Mouse (Mus musculus): ENCODE measurements around the gene Epha6. TPM values are rescaled to one million over a fixed set of nuclear protein-coding genes. Genes with fewer than 3 reads are reported as not detected.
A peak's percentile ranks its signal among the peaks of the same experiment; 100 is the strongest.

Epha6 gene
- polyA plus RNA-seq, 1 experiment from 2014 or later, result 11.3 TPM

DNA sequence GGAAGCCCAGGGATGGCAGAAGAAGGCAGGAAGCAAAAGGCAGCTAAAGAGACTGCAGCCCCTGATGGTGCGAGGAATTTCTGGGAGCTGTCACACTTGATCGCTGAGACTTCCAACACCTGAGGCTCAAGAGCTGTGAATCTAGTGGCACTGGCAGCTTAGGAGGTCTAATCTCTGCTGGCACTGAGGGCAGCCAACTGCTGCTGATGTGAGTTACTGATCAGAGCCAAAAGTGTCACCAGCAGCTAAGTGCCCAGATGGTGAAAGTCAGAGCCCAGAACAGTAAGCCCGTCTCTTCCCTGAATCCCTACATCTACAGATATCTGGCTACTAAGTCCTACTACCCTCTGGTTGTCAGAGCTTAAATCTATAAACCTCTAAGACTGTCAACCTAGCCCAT, 518.4 kb downstream of the Epha6 start:
- no peak overlapping the region for H3K4me3 ChIP-seq
- no peak for ATAC-seq (ENCODE audit: low FRiP score, low read depth)
- H3K36me3 ChIP-seq, result no peaks in the 10 kb centered on the region
- WGBS, result 79% methylated on average over 3 of the region's 3 CpGs
- H3K4me1 ChIP-seq (replicated peaks), result no peaks in the 10 kb centered on the region
- no peaks in the 10 kb centered on the region for H3K9me3 ChIP-seq
- H3K27ac ChIP-seq (replicated peaks), result no peak overlapping the region
- H3K27me3 ChIP-seq, result no peaks in the 10 kb centered on the region
- no peak overlapping the region for H3K4me2 ChIP-seq
- H3K9ac ChIP-seq, result no peak overlapping the region

DNA sequence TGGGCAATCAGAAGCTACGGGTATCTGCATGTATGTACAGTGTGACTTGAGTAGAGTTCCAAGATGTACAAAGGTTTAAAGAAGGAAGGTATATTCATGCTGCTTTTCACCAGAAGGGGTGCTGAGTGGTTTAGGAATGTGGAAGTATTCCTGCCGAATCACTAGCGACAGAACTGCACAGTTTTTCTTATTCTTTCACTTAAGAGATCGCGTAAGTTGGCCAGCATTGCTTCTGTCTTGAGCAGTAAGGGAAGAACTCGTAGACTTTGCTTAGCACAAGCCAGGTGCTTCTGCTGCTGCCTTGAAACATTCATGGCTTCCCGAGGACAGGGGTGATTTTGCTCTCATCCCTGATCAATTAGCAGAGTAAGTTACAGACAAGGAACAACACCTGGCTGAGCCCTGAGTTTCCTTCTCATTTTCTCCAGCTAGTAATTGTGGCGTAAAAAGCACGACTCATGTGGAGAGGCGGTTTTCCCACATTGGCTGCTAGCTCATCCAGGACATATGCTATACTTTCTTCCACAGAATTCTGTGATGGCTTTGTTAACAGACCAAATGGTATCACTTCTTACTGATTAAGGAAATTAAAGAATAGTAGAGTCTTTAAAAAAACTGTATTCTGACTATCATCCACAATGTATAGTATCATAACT, 534.7 kb downstream of the Epha6 start:
- H3K9me3 ChIP-seq, result no peaks in the 10 kb centered on the region
- no peak overlapping the region for H3K27ac ChIP-seq (replicated peaks)
- no peaks in the 10 kb centered on the region for H3K4me1 ChIP-seq (replicated peaks)
- no peak overlapping the region for H3K9ac ChIP-seq
- H3K27me3 ChIP-seq, result no peaks in the 10 kb centered on the region
- H3K4me2 ChIP-seq, result no peak overlapping the region
- ATAC-seq (ENCODE audit: low FRiP score, low read depth), result no peak
- WGBS, result 81% methylated on average over 10 of the region's 10 CpGs
- H3K4me3 ChIP-seq, result no peak overlapping the region
- H3K36me3 ChIP-seq, result no peaks in the 10 kb centered on the region

GRCm38 (mm10) chr16:60043809-60044208, 561.5 kb downstream of the Epha6 start:
- WGBS, result 82% methylated on average over 1 of the region's 1 CpGs
- H3K4me1 ChIP-seq (replicated peaks), result no peaks in the 10 kb centered on the region
- ATAC-seq (ENCODE audit: low FRiP score, low read depth), result no peak
- H3K27ac ChIP-seq (replicated peaks), result no peak overlapping the region
- H3K4me3 ChIP-seq, result no peak overlapping the region
- no peak overlapping the region for H3K4me2 ChIP-seq
- H3K27me3 ChIP-seq, result no peaks in the 10 kb centered on the region
- no peaks in the 10 kb centered on the region for H3K9me3 ChIP-seq
- H3K9ac ChIP-seq, result no peak overlapping the region
- no peaks in the 10 kb centered on the region for H3K36me3 ChIP-seq

GRCm38 (mm10) chr16:60028381-60028780, 577.0 kb downstream of the Epha6 start:
- WGBS, result 67% methylated on average over 1 of the region's 1 CpGs
- H3K9me3 ChIP-seq, result no peaks in the 10 kb centered on the region
- H3K27me3 ChIP-seq, result no peaks in the 10 kb centered on the region

GRCm38 (mm10) chr16:60006857-60007568, 598.3 kb downstream of the Epha6 start:
- H3K27me3 ChIP-seq, result no peaks in the 10 kb centered on the region
- 73% methylated on average over 2 of the region's 2 CpGs for WGBS
- H3K27ac ChIP-seq (replicated peaks), result no peak overlapping the region
- H3K4me2 ChIP-seq, result no peak overlapping the region
- H3K36me3 ChIP-seq, result no peaks in the 10 kb centered on the region
- ATAC-seq (ENCODE audit: low FRiP score, low read depth), result no peak
- H3K9ac ChIP-seq, result no peak overlapping the region
- H3K9me3 ChIP-seq, result no peaks in the 10 kb centered on the region
- H3K4me1 ChIP-seq (replicated peaks), result no peaks in the 10 kb centered on the region
- no peak overlapping the region for H3K4me3 ChIP-seq

More at GRCm38 (mm10) chr16:60028381-60028780, 577.0 kb downstream of the Epha6 start:
- ATAC-seq (ENCODE audit: low FRiP score, low read depth), result no peak
- Histone ChIP-seq H3K4me2 (no peak overlapping the region), H3K9ac (no peak overlapping the region), H3K4me1 (replicated peaks) (no peaks in the 10 kb centered on the region), H3K4me3 (no peak overlapping the region), H3K27ac (replicated peaks) (no peak overlapping the region), H3K36me3 (no peaks in the 10 kb centered on the region)

DNA sequence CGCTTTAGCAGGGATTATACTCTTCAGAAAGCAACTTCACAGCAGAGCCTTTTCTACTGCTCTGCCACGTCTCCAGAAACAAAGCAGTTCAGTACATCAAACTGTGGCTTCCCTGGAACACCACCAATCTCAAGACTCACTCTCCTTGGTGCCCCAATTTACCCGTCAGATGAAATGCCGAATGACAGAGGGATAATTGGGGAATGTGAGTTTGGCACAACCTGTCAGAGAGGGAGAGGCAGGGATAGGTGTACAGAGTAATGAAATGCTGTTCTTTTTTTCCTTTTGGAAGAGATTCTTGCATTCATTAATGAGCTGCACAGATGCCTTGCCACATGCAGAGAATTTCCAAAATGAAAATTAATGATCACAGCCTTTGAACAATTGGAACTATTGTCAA, 635.5 kb downstream of the Epha6 start:
- Histone ChIP-seq H3K9ac (no peak overlapping the region), H3K36me3 (no peaks in the 10 kb centered on the region), H3K4me3 (no peak overlapping the region), H3K27ac (replicated peaks) (no peak overlapping the region), H3K4me1 (replicated peaks) (no peaks in the 10 kb centered on the region), H3K27me3 (no peaks in the 10 kb centered on the region), H3K4me2 (no peak overlapping the region), H3K9me3 (no peaks in the 10 kb centered on the region)
- ATAC-seq (ENCODE audit: low FRiP score, low read depth), result no peak
- WGBS, result 60% methylated on average over 4 of the region's 4 CpGs

GRCm38 (mm10) chr16:59955731-59956130, 649.6 kb downstream of the Epha6 start:
- WGBS, result 78% methylated on average over 2 of the region's 2 CpGs
- no peak overlapping the region for H3K9ac ChIP-seq

GRCm38 (mm10) chr16:59923696-59924095, 681.6 kb downstream of the Epha6 start:
- Histone ChIP-seq H3K4me2 (no peak overlapping the region), H3K4me3 (no peak overlapping the region), H3K27me3 (no peaks in the 10 kb centered on the region), H3K36me3 (no peaks in the 10 kb centered on the region), H3K9ac (no peak overlapping the region), H3K27ac (replicated peaks) (no peak overlapping the region), H3K4me1 (replicated peaks) (no peaks in the 10 kb centered on the region), H3K9me3 (no peaks in the 10 kb centered on the region)
- ATAC-seq (ENCODE audit: low FRiP score, low read depth), result no peak
- WGBS, result 77% methylated on average over 4 of the region's 4 CpGs

More at GRCm38 (mm10) chr16:59955731-59956130, 649.6 kb downstream of the Epha6 start:
- ATAC-seq (ENCODE audit: low FRiP score, low read depth), result no peak
- H3K9me3 ChIP-seq, result no peaks in the 10 kb centered on the region
- no peak overlapping the region for H3K4me2 ChIP-seq
- H3K27me3 ChIP-seq, result no peaks in the 10 kb centered on the region
- no peak overlapping the region for H3K4me3 ChIP-seq
- H3K4me1 ChIP-seq (replicated peaks), result no peaks in the 10 kb centered on the region
- no peaks in the 10 kb centered on the region for H3K36me3 ChIP-seq
- H3K27ac ChIP-seq (replicated peaks), result no peak overlapping the region

- Histone ChIP-seq H3K27me3 (no peaks in the 10 kb centered on the region), H3K9ac (no peak overlapping the region), H3K4me1 (replicated peaks) (no peaks in the 10 kb centered on the region), H3K4me2 (no peak overlapping the region), H3K4me3 (no peak overlapping the region), H3K9me3 (no peaks in the 10 kb centered on the region), H3K27ac (replicated peaks) (no peak overlapping the region), H3K36me3 (no peaks in the 10 kb centered on the region)
- ATAC-seq (ENCODE audit: low FRiP score, low read depth), result no peak
- WGBS, result 95% methylated on average over 13 of the region's 13 CpGs
These were observed 725.3 kb downstream of the Epha6 start for GRCm38 (mm10) chr16:59880073-59880472.

- Histone ChIP-seq H3K4me3 (no peak overlapping the region), H3K9me3 (no peaks in the 10 kb centered on the region), H3K4me1 (replicated peaks) (no peaks in the 10 kb centered on the region), H3K36me3 (no peaks in the 10 kb centered on the region), H3K27ac (replicated peaks) (no peak overlapping the region), H3K27me3 (no peaks in the 10 kb centered on the region), H3K4me2 (no peak overlapping the region), H3K9ac (no peak overlapping the region)
- ATAC-seq (ENCODE audit: low FRiP score, low read depth), result no peak
- WGBS, result 81% methylated on average over 3 of the region's 3 CpGs
These were observed 733.5 kb downstream of the Epha6 start for GRCm38 (mm10) chr16:59871792-59872191.

GRCm38 (mm10) chr16:59854160-59854717, 751.1 kb downstream of the Epha6 start:
- Histone ChIP-seq H3K4me3 (no peak overlapping the region), H3K9ac (no peak overlapping the region), H3K27me3 (no peaks in the 10 kb centered on the region), H3K9me3 (no peaks in the 10 kb centered on the region), H3K27ac (replicated peaks) (no peak overlapping the region), H3K36me3 (no peaks in the 10 kb centered on the region), H3K4me2 (no peak overlapping the region), H3K4me1 (replicated peaks) (no peaks in the 10 kb centered on the region)
- WGBS, result 48% methylated on average over 7 of the region's 7 CpGs
- peak; percentile 59; the same call in 1 of the 2 replicates for ATAC-seq (ENCODE audit: low FRiP score, low read depth)

DNA sequence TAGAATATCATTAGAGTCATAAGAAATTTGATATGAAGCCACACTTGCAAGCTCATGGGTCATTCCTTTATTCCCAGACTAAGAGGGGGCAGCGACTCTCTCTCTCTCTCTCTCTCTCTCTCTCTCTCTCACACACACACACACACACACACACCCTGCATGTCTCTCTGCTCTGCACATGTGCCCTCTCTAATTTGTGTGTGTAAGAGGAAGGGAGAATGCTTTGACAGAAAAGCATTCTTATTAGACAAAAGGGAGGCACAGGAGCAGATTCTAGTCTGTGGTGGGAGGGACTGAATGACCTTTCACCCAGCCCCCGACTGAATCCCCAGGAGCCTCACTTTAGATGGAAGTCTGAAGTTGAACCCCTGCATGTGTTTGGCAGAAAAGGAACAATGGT, 752.6 kb downstream of the Epha6 start:
- Histone ChIP-seq H3K4me2 (no peak overlapping the region), H3K9me3 (no peaks in the 10 kb centered on the region), H3K4me1 (replicated peaks) (no peaks in the 10 kb centered on the region), H3K27me3 (no peaks in the 10 kb centered on the region), H3K36me3 (no peaks in the 10 kb centered on the region), H3K4me3 (no peak overlapping the region), H3K9ac (no peak overlapping the region), H3K27ac (replicated peaks) (no peak overlapping the region)
- ATAC-seq (ENCODE audit: low FRiP score, low read depth), result no peak
- 21% methylated on average over 2 of the region's 2 CpGs for WGBS

Data from hindbrain, embryonic 15.5 days (tissue).